Mouse (Mus musculus) ES-Bruce4 (cell line): Measurements from ENCODE around the gene Fam207a.

ENCODE experiments used
- CTCF ChIP-seq: IDR thresholded peaks from one replicate; pipeline ENCODE4 v1.8.1; 2011; ENCODE audit warnings: low read depth, low read length
- POLR2A ChIP-seq: IDR thresholded peaks from one replicate; pipeline ENCODE4 v1.8.1; 2011; ENCODE audit warnings: low read length; ENCODE audit not compliant: insufficient read depth

- no peak for TF ChIP-seq CTCF
- no peak for TF ChIP-seq POLR2A
Measured at GRCm38 (mm10) chr10:77488168-77488567, 27.4 kb downstream of the Fam207a start.
